Mouse (Mus musculus) liver, embryonic 13.5 days (tissue): Measurements from ENCODE around the gene Tmc2. TPM values are rescaled to one million over a fixed set of nuclear protein-coding genes. Genes with fewer than 3 reads are reported as not detected.

Experiments
- ATAC-seq: fragments of 200-750 bp; cut with Nextera tagmentation; 2 replicates; pipeline ENCODE4 v1.8.0; 2017; ENCODE audit warnings: low read depth, mild to moderate bottlenecking, moderate number of reproducible peaks, moderate library complexity
- DNase-seq: peaks from one replicate; pipeline ENCODE4 v3.0.0; 2022
- H3K27ac ChIP-seq: fragments of 300-500 bp; sonication (generic); 2 replicates; pipeline ENCODE4 v1.5.1; 2015; ENCODE audit warnings: moderate library complexity, mild to moderate bottlenecking, inconsistent platforms
- H3K27me3 ChIP-seq: fragments of 300-500 bp; sonication (generic); 2 replicates; pipeline ENCODE4 v1.6.1; 2015; ENCODE audit warnings: mild to moderate bottlenecking, inconsistent platforms
- H3K36me3 ChIP-seq: fragments of 300-500 bp; sonication (generic); 2 replicates; pipeline ENCODE4 v1.6.1; 2015; ENCODE audit warnings: mild to moderate bottlenecking, inconsistent platforms
- H3K4me1 ChIP-seq: fragments of 300-500 bp; sonication (generic); replicated peaks from 2 replicates; pipeline ENCODE4 v1.6.1; 2015; ENCODE audit warnings: inconsistent platforms
- H3K4me2 ChIP-seq: fragments of 300-500 bp; sonication (generic); 2 replicates; pipeline ENCODE4 v1.6.1; 2015; ENCODE audit warnings: inconsistent platforms, mild to moderate bottlenecking, moderate library complexity
- H3K4me3 ChIP-seq: fragments of 300-500 bp; sonication (generic); replicated peaks from 2 replicates; pipeline ENCODE4 v1.5.1; 2015; ENCODE audit warnings: mild to moderate bottlenecking, inconsistent platforms
- H3K9ac ChIP-seq: fragments of 300-500 bp; sonication (generic); 2 replicates; pipeline ENCODE4 v1.6.1; 2015; ENCODE audit warnings: mild to moderate bottlenecking, inconsistent platforms
- H3K9me3 ChIP-seq: fragments of 300-500 bp; sonication (generic); replicated peaks from 2 replicates; pipeline ENCODE4 v1.6.1; 2016; ENCODE audit warnings: inconsistent platforms
- WGBS: fragments of 180-500 bp; shearing (Covaris S2); methylation state at CpG from one replicate; pipeline ENCODE4 v1.1.7; 2015; ENCODE audit not compliant: insufficient replicate concordance; 5-methylcytosine and 5-hydroxymethylcytosine counted together
- polyA plus RNA-seq: library from polyadenylated mRNA; unstranded; fragments of >200 nt; fragmentation: Nextera tagmentation; extraction: Ambion mirVana; gene quantifications from 2 replicates; pipeline ENCODE4 v1.2.1, GENCODE M21; 2015

Tmc2 gene
- polyA plus RNA-seq, 1 experiment from 2014 or later = not detected

- Histone ChIP-seq H3K36me3 (no peaks in the 10 kb centered on the region), H3K4me1 (peaks cover 63% of the 10 kb centered on the region), H3K4me2 (peak overlapping the region; percentile 68), H3K27ac (peak overlapping the region; percentile 70), H3K4me3 (no peak overlapping the region), H3K9me3 (no peaks in the 10 kb centered on the region), H3K9ac (peak overlapping the region; percentile 42), H3K27me3 (no peaks in the 10 kb centered on the region)
- ATAC-seq = no peak
- DNase-seq = no peak
- 63% methylated on average over 4 of the region's 4 CpGs for WGBS
Observed at GRCm38 (mm10) chr2:130260822-130261221, 65.8 kb downstream of the Tmc2 start.

- H3K36me3 ChIP-seq = no peaks in the 10 kb centered on the region
- H3K9me3 ChIP-seq = no peaks in the 10 kb centered on the region
- peak overlapping the region; percentile 14; the same call in 1 of the 2 replicates for H3K4me3 ChIP-seq
- peak overlapping the region; percentile 68 for H3K4me2 ChIP-seq
- no peaks in the 10 kb centered on the region for H3K27me3 ChIP-seq
- 15% methylated on average over 2 of the region's 2 CpGs for WGBS
- ATAC-seq (peak; percentile 57), DNase-seq (no peak)
- H3K4me1 ChIP-seq = peaks cover 72% of the 10 kb centered on the region
- peak overlapping the region; percentile 70 for H3K27ac ChIP-seq
- H3K9ac ChIP-seq = peak overlapping the region; percentile 39; the same call in 1 of the 2 replicates
Observed at GRCm38 (mm10) chr2:130261914-130262313, 66.9 kb downstream of the Tmc2 start.

GRCm38 (mm10) chr2:130262398-130262797 lies 67.4 kb downstream of the Tmc2 start:
- Histone ChIP-seq H3K9me3 (no peaks in the 10 kb centered on the region), H3K36me3 (no peaks in the 10 kb centered on the region), H3K27me3 (no peaks in the 10 kb centered on the region), H3K4me3 (peak overlapping the region; percentile 14; the same call in 1 of the 2 replicates), H3K27ac (peak overlapping the region; percentile 74), H3K4me1 (peaks cover 72% of the 10 kb centered on the region), H3K4me2 (peak overlapping the region; percentile 68), H3K9ac (peak overlapping the region; percentile 40)
- DNase-seq (peak; percentile 58), ATAC-seq (peak; percentile 91)
- 0% methylated on average over 2 of the region's 2 CpGs for WGBS

GRCm38 (mm10) chr2:130265520-130265919 lies 70.5 kb downstream of the Tmc2 start:
- Histone ChIP-seq H3K4me2 (peak overlapping the region; percentile 68), H3K4me3 (peak overlapping the region; percentile 48), H3K27ac (peak overlapping the region; percentile 76), H3K36me3 (no peaks in the 10 kb centered on the region), H3K27me3 (no peaks in the 10 kb centered on the region), H3K9me3 (no peaks in the 10 kb centered on the region), H3K4me1 (peaks cover 79% of the 10 kb centered on the region), H3K9ac (peak overlapping the region; percentile 69)
- ATAC-seq = peak; percentile 82
- 19% methylated on average over 1 of the region's 1 CpGs for WGBS
- DNase-seq = peak; percentile 73

GRCm38 (mm10) chr2:130268074-130268473 lies 73.1 kb downstream of the Tmc2 start:
- Histone ChIP-seq H3K27me3 (no peaks in the 10 kb centered on the region), H3K36me3 (no peaks in the 10 kb centered on the region), H3K4me1 (peaks cover 61% of the 10 kb centered on the region), H3K9ac (0 out of 2 replicates have a peak overlapping the region, but pooled peaks have one; percentile 14), H3K4me3 (no peak overlapping the region), H3K27ac (no peak overlapping the region), H3K4me2 (no peak overlapping the region), H3K9me3 (no peaks in the 10 kb centered on the region)
- ATAC-seq (no peak), DNase-seq (no peak)
- WGBS = 59% methylated on average over 7 of the region's 7 CpGs

GRCm38 (mm10) chr2:130273732-130274131 lies 78.7 kb downstream of the Tmc2 start:
- no peak for DNase-seq

GRCm38 (mm10) chr2:130274149-130274861 lies 79.3 kb downstream of the Tmc2 start, which contains the start of gene Nop56:
Nop56 (plus strand) TSS chr2:130274430.
- Histone ChIP-seq H3K4me1 (peaks cover 55% of the 10 kb centered on the region), H3K9me3 (no peaks in the 10 kb centered on the region), H3K27me3 (no peaks in the 10 kb centered on the region), H3K36me3 (peaks cover 42% of the 10 kb centered on the region), H3K9ac (peak within 1 kb of the TSS; percentile 98), H3K4me2 (peak within 1 kb of the TSS; percentile 92), H3K4me3 (peak within 1 kb of the TSS; percentile 93), H3K27ac (peak within 1 kb of the TSS; percentile 89)
- DNase-seq (peak; percentile 99), ATAC-seq (peak; percentile 96)
- WGBS = under 1% methylated on average over 68 of the region's 68 CpGs

More at GRCm38 (mm10) chr2:130273732-130274131, 78.7 kb downstream of the Tmc2 start:
- ATAC-seq = peak; percentile 33
- H3K36me3 ChIP-seq = peaks cover 39% of the 10 kb centered on the region
- peaks cover 55% of the 10 kb centered on the region for H3K4me1 ChIP-seq
- H3K4me3 ChIP-seq = peak overlapping the region; percentile 93
- H3K27ac ChIP-seq = peak overlapping the region; percentile 83
- peak overlapping the region; percentile 92 for H3K4me2 ChIP-seq
- H3K9ac ChIP-seq = peak overlapping the region; percentile 89
- WGBS = 1% methylated on average over 14 of the region's 14 CpGs
- H3K9me3 ChIP-seq = no peaks in the 10 kb centered on the region
- no peaks in the 10 kb centered on the region for H3K27me3 ChIP-seq

- no peaks in the 10 kb centered on the region for H3K9me3 ChIP-seq
- H3K36me3 ChIP-seq = peaks cover 48% of the 10 kb centered on the region
- ATAC-seq (no peak), DNase-seq (no peak)
- under 1% methylated on average over 10 of the region's 10 CpGs for WGBS
- H3K27me3 ChIP-seq = no peaks in the 10 kb centered on the region
- peak overlapping the region; percentile 93 for H3K4me3 ChIP-seq
- H3K9ac ChIP-seq = peak overlapping the region; percentile 98
- H3K4me2 ChIP-seq = peak overlapping the region; percentile 92
- peaks cover 60% of the 10 kb centered on the region for H3K4me1 ChIP-seq
- peak overlapping the region; percentile 89 for H3K27ac ChIP-seq
Observed at GRCm38 (mm10) chr2:130274862-130275261, 79.9 kb downstream of the Tmc2 start.

- no peak for ATAC-seq
- H3K4me2 ChIP-seq = peak overlapping the region; percentile 92
- H3K9ac ChIP-seq = peak overlapping the region; percentile 98
- H3K9me3 ChIP-seq = no peaks in the 10 kb centered on the region
- H3K4me3 ChIP-seq = peak overlapping the region; percentile 93
- H3K36me3 ChIP-seq = peaks cover 56% of the 10 kb centered on the region
- H3K27me3 ChIP-seq = no peaks in the 10 kb centered on the region
- DNase-seq = peak; percentile 76
- 19% methylated on average over 6 of the region's 6 CpGs for WGBS
- peak overlapping the region; percentile 89 for H3K27ac ChIP-seq
- peaks cover 63% of the 10 kb centered on the region for H3K4me1 ChIP-seq
Observed at GRCm38 (mm10) chr2:130275649-130276048, 80.7 kb downstream of the Tmc2 start.

GRCm38 (mm10) chr2:130279600-130280091 lies 84.7 kb downstream of the Tmc2 start:
- Histone ChIP-seq H3K36me3 (peaks cover 77% of the 10 kb centered on the region), H3K4me2 (no peak overlapping the region), H3K27ac (peak overlapping the region; percentile 24; the same call in 1 of the 2 replicates), H3K4me3 (no peak overlapping the region), H3K27me3 (no peaks in the 10 kb centered on the region), H3K9me3 (no peaks in the 10 kb centered on the region), H3K4me1 (peaks cover 73% of the 10 kb centered on the region), H3K9ac (no peak overlapping the region)
- DNase-seq = no peak
- WGBS = 21% methylated on average over 8 of the region's 8 CpGs
- ATAC-seq = peak; percentile 4

- Histone ChIP-seq H3K36me3 (peaks cover 73% of the 10 kb centered on the region), H3K4me1 (peaks cover 74% of the 10 kb centered on the region), H3K27me3 (no peaks in the 10 kb centered on the region), H3K4me2 (no peak overlapping the region), H3K27ac (peak overlapping the region; percentile 24; the same call in 1 of the 2 replicates), H3K9ac (no peak overlapping the region), H3K9me3 (no peaks in the 10 kb centered on the region), H3K4me3 (no peak overlapping the region)
- ATAC-seq = no peak
- 54% methylated on average over 7 of the region's 7 CpGs for WGBS
- no peak for DNase-seq
Observed at GRCm38 (mm10) chr2:130280224-130280623, 85.2 kb downstream of the Tmc2 start.
